Mouse (Mus musculus): ENCODE results near the gene Ptprt. TPM values are rescaled to one million over a fixed set of nuclear protein-coding genes. Genes with fewer than 3 reads are reported as not detected.

Gene Ptprt
- polyA plus RNA-seq, 1 experiment from 2014 or later: 15.7 TPM

GRCm38 (mm10) chr2:161902196-161902595 lies 758.8 kb downstream of the Ptprt start:
- DNase-seq (no peak), ATAC-seq (ENCODE audit: low FRiP score, low TSS enrichment) (no peak)
- H3K4me2 ChIP-seq (ENCODE audit: low read length): no peak overlapping the region
- no peak overlapping the region for H3K4me3 ChIP-seq (replicated peaks; ENCODE audit: low read depth, low read length)
- 90% methylated on average over 3 of the region's 3 CpGs for WGBS
- no peak overlapping the region for H3K27ac ChIP-seq (replicated peaks; ENCODE audit: low read depth, low read length)
- no peaks in the 10 kb centered on the region for H3K36me3 ChIP-seq (ENCODE audit: control insufficient read depth, insufficient read depth, low read length)
- no peak overlapping the region for H3K9ac ChIP-seq (replicated peaks; ENCODE audit: low read length)
- no peaks in the 10 kb centered on the region for H3K9me3 ChIP-seq (ENCODE audit: control insufficient read depth, low read length)
- H3K4me1 ChIP-seq (ENCODE audit: control insufficient read depth, insufficient read depth, low read length): no peaks in the 10 kb centered on the region
- H3K27me3 ChIP-seq (ENCODE audit: control insufficient read depth, insufficient read depth, low read length): no peaks in the 10 kb centered on the region

GRCm38 (mm10) chr2:161884446-161884845 lies 776.5 kb downstream of the Ptprt start:
- H3K4me3 ChIP-seq (replicated peaks; ENCODE audit: low read depth, low read length): no peak overlapping the region
- no peaks in the 10 kb centered on the region for H3K4me1 ChIP-seq (ENCODE audit: control insufficient read depth, insufficient read depth, low read length)
- no peaks in the 10 kb centered on the region for H3K36me3 ChIP-seq (ENCODE audit: control insufficient read depth, insufficient read depth, low read length)

GRCm38 (mm10) chr2:161882580-161882979 lies 778.4 kb downstream of the Ptprt start:
- WGBS: 72% methylated on average over 4 of the region's 4 CpGs
- no peak for ATAC-seq (ENCODE audit: low FRiP score, low TSS enrichment)
- Histone ChIP-seq H3K27me3 (ENCODE audit: control insufficient read depth, insufficient read depth, low read length) (no peaks in the 10 kb centered on the region), H3K9ac (replicated peaks; ENCODE audit: low read length) (no peak overlapping the region), H3K9me3 (ENCODE audit: control insufficient read depth, low read length) (no peaks in the 10 kb centered on the region), H3K4me2 (ENCODE audit: low read length) (no peak overlapping the region), H3K27ac (replicated peaks; ENCODE audit: low read depth, low read length) (no peak overlapping the region), H3K36me3 (ENCODE audit: control insufficient read depth, insufficient read depth, low read length) (no peaks in the 10 kb centered on the region), H3K4me3 (replicated peaks; ENCODE audit: low read depth, low read length) (no peak overlapping the region), H3K4me1 (ENCODE audit: control insufficient read depth, insufficient read depth, low read length) (no peaks in the 10 kb centered on the region)
- no peak for DNase-seq

More at GRCm38 (mm10) chr2:161884446-161884845, 776.5 kb downstream of the Ptprt start:
- DNase-seq (no peak), ATAC-seq (ENCODE audit: low FRiP score, low TSS enrichment) (no peak)
- 94% methylated on average over 4 of the region's 4 CpGs for WGBS
- H3K9me3 ChIP-seq (ENCODE audit: control insufficient read depth, low read length): no peaks in the 10 kb centered on the region
- no peak overlapping the region for H3K9ac ChIP-seq (replicated peaks; ENCODE audit: low read length)
- H3K27ac ChIP-seq (replicated peaks; ENCODE audit: low read depth, low read length): no peak overlapping the region
- H3K27me3 ChIP-seq (ENCODE audit: control insufficient read depth, insufficient read depth, low read length): no peaks in the 10 kb centered on the region
- no peak overlapping the region for H3K4me2 ChIP-seq (ENCODE audit: low read length)

GRCm38 (mm10) chr2:161880941-161881340 lies 780.0 kb downstream of the Ptprt start:
- H3K4me2 ChIP-seq (ENCODE audit: low read length): no peak overlapping the region
- H3K36me3 ChIP-seq (ENCODE audit: control insufficient read depth, insufficient read depth, low read length): no peaks in the 10 kb centered on the region
- no peak overlapping the region for H3K4me3 ChIP-seq (replicated peaks; ENCODE audit: low read depth, low read length)
- ATAC-seq (ENCODE audit: low FRiP score, low TSS enrichment) (no peak), DNase-seq (no peak)
- WGBS: 70% methylated on average over 3 of the region's 3 CpGs
- H3K4me1 ChIP-seq (ENCODE audit: control insufficient read depth, insufficient read depth, low read length): no peaks in the 10 kb centered on the region
- H3K27me3 ChIP-seq (ENCODE audit: control insufficient read depth, insufficient read depth, low read length): no peaks in the 10 kb centered on the region
- H3K27ac ChIP-seq (replicated peaks; ENCODE audit: low read depth, low read length): no peak overlapping the region
- no peaks in the 10 kb centered on the region for H3K9me3 ChIP-seq (ENCODE audit: control insufficient read depth, low read length)
- no peak overlapping the region for H3K9ac ChIP-seq (replicated peaks; ENCODE audit: low read length)

GRCm38 (mm10) chr2:161865231-161865630 lies 795.7 kb downstream of the Ptprt start:
- no peaks in the 10 kb centered on the region for H3K27me3 ChIP-seq (ENCODE audit: control insufficient read depth, insufficient read depth, low read length)
- no peaks in the 10 kb centered on the region for H3K9me3 ChIP-seq (ENCODE audit: control insufficient read depth, low read length)
- no peak overlapping the region for H3K9ac ChIP-seq (replicated peaks; ENCODE audit: low read length)
- no peak overlapping the region for H3K27ac ChIP-seq (replicated peaks; ENCODE audit: low read depth, low read length)
- H3K36me3 ChIP-seq (ENCODE audit: control insufficient read depth, insufficient read depth, low read length): no peaks in the 10 kb centered on the region
- H3K4me3 ChIP-seq (replicated peaks; ENCODE audit: low read depth, low read length): no peak overlapping the region
- WGBS: 61% methylated on average over 4 of the region's 4 CpGs
- H3K4me1 ChIP-seq (ENCODE audit: control insufficient read depth, insufficient read depth, low read length): no peaks in the 10 kb centered on the region
- no peak for ATAC-seq (ENCODE audit: low FRiP score, low TSS enrichment)
- DNase-seq: peak; percentile 23
- no peak overlapping the region for H3K4me2 ChIP-seq (ENCODE audit: low read length)

GRCm38 (mm10) chr2:161858813-161859212 lies 802.1 kb downstream of the Ptprt start:
- no peak for DNase-seq

GRCm38 (mm10) chr2:161858361-161858760 lies 802.6 kb downstream of the Ptprt start:
- no peak for DNase-seq
- 81% methylated on average over 1 of the region's 1 CpGs for WGBS

More at GRCm38 (mm10) chr2:161858813-161859212, 802.1 kb downstream of the Ptprt start:
- no peaks in the 10 kb centered on the region for H3K27me3 ChIP-seq (ENCODE audit: control insufficient read depth, insufficient read depth, low read length)
- no peaks in the 10 kb centered on the region for H3K36me3 ChIP-seq (ENCODE audit: control insufficient read depth, insufficient read depth, low read length)
- no peak overlapping the region for H3K4me2 ChIP-seq (ENCODE audit: low read length)
- H3K4me1 ChIP-seq (ENCODE audit: control insufficient read depth, insufficient read depth, low read length): no peaks in the 10 kb centered on the region
- no peak overlapping the region for H3K9ac ChIP-seq (replicated peaks; ENCODE audit: low read length)
- no peaks in the 10 kb centered on the region for H3K9me3 ChIP-seq (ENCODE audit: control insufficient read depth, low read length)
- H3K27ac ChIP-seq (replicated peaks; ENCODE audit: low read depth, low read length): no peak overlapping the region
- H3K4me3 ChIP-seq (replicated peaks; ENCODE audit: low read depth, low read length): no peak overlapping the region
- WGBS: 100% methylated on average over 1 of the region's 1 CpGs
- ATAC-seq (ENCODE audit: low FRiP score, low TSS enrichment): no peak

GRCm38 (mm10) chr2:161835001-161835400 lies 825.9 kb downstream of the Ptprt start:
- 81% methylated on average over 4 of the region's 4 CpGs for WGBS
- no peaks in the 10 kb centered on the region for H3K36me3 ChIP-seq (ENCODE audit: control insufficient read depth, insufficient read depth, low read length)
- H3K4me2 ChIP-seq (ENCODE audit: low read length): no peak overlapping the region
- H3K9me3 ChIP-seq (ENCODE audit: control insufficient read depth, low read length): no peaks in the 10 kb centered on the region
- no peak overlapping the region for H3K27ac ChIP-seq (replicated peaks; ENCODE audit: low read depth, low read length)
- H3K4me3 ChIP-seq (replicated peaks; ENCODE audit: low read depth, low read length): no peak overlapping the region
- H3K4me1 ChIP-seq (ENCODE audit: control insufficient read depth, insufficient read depth, low read length): no peaks in the 10 kb centered on the region
- H3K27me3 ChIP-seq (ENCODE audit: control insufficient read depth, insufficient read depth, low read length): no peaks in the 10 kb centered on the region
- no peak overlapping the region for H3K9ac ChIP-seq (replicated peaks; ENCODE audit: low read length)
- ATAC-seq (ENCODE audit: low FRiP score, low TSS enrichment): no peak
- no peak for DNase-seq

More at GRCm38 (mm10) chr2:161858361-161858760, 802.6 kb downstream of the Ptprt start:
- no peaks in the 10 kb centered on the region for H3K4me1 ChIP-seq (ENCODE audit: control insufficient read depth, insufficient read depth, low read length)
- no peak overlapping the region for H3K9ac ChIP-seq (replicated peaks; ENCODE audit: low read length)
- no peaks in the 10 kb centered on the region for H3K27me3 ChIP-seq (ENCODE audit: control insufficient read depth, insufficient read depth, low read length)
- no peaks in the 10 kb centered on the region for H3K36me3 ChIP-seq (ENCODE audit: control insufficient read depth, insufficient read depth, low read length)
- H3K27ac ChIP-seq (replicated peaks; ENCODE audit: low read depth, low read length): no peak overlapping the region
- no peak overlapping the region for H3K4me2 ChIP-seq (ENCODE audit: low read length)
- no peak overlapping the region for H3K4me3 ChIP-seq (replicated peaks; ENCODE audit: low read depth, low read length)
- no peak for ATAC-seq (ENCODE audit: low FRiP score, low TSS enrichment)
- no peaks in the 10 kb centered on the region for H3K9me3 ChIP-seq (ENCODE audit: control insufficient read depth, low read length)

- Histone ChIP-seq H3K4me2 (ENCODE audit: low read length) (no peak overlapping the region), H3K4me3 (replicated peaks; ENCODE audit: low read depth, low read length) (no peak overlapping the region), H3K9ac (replicated peaks; ENCODE audit: low read length) (no peak overlapping the region), H3K4me1 (ENCODE audit: control insufficient read depth, insufficient read depth, low read length) (no peaks in the 10 kb centered on the region), H3K9me3 (ENCODE audit: control insufficient read depth, low read length) (no peaks in the 10 kb centered on the region), H3K27me3 (ENCODE audit: control insufficient read depth, insufficient read depth, low read length) (no peaks in the 10 kb centered on the region), H3K36me3 (ENCODE audit: control insufficient read depth, insufficient read depth, low read length) (no peaks in the 10 kb centered on the region), H3K27ac (replicated peaks; ENCODE audit: low read depth, low read length) (no peak overlapping the region)
- 83% methylated on average over 2 of the region's 2 CpGs for WGBS
- DNase-seq (no peak), ATAC-seq (ENCODE audit: low FRiP score, low TSS enrichment) (no peak)
Measured at GRCm38 (mm10) chr2:161833846-161834245, 827.1 kb downstream of the Ptprt start.
